Mouse (Mus musculus) heart, postnatal 0 days (tissue): ENCODE results near the gene Fndc11.

Experiments
- CTCF ChIP-seq: IDR thresholded peaks from 2 replicates; pipeline ENCODE4 v1.5.1; 2016; ENCODE audit warnings: antibody characterized with exemption, control low read depth, low read depth
- EP300 ChIP-seq: IDR thresholded peaks from 2 replicates; pipeline ENCODE4 v1.6.1; 2016; ENCODE audit warnings: antibody characterized with exemption, low read depth

DNA sequence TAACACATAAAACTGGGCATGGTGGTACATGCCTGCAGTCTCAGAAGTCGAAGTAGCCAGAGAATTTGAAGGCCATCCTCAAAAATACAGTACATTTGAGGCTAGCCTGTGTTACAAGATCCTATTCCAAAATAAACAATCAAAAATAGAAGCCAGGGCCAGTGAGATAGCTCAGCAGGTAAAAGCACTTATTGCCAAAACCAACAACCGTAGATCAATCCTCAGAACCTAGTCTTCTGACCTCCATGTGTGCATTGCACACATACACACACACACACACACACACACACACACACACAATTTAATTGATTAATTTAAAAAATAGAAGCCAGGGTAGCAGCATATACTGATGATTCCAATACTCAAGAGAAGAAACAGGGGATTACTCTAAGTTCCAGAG is 47.0 kb downstream of the Fndc11 start:
- TF ChIP-seq EP300 (no peak), CTCF (no peak)
